Mouse (Mus musculus): ENCODE results near the gene Nrxn2.

DNA sequence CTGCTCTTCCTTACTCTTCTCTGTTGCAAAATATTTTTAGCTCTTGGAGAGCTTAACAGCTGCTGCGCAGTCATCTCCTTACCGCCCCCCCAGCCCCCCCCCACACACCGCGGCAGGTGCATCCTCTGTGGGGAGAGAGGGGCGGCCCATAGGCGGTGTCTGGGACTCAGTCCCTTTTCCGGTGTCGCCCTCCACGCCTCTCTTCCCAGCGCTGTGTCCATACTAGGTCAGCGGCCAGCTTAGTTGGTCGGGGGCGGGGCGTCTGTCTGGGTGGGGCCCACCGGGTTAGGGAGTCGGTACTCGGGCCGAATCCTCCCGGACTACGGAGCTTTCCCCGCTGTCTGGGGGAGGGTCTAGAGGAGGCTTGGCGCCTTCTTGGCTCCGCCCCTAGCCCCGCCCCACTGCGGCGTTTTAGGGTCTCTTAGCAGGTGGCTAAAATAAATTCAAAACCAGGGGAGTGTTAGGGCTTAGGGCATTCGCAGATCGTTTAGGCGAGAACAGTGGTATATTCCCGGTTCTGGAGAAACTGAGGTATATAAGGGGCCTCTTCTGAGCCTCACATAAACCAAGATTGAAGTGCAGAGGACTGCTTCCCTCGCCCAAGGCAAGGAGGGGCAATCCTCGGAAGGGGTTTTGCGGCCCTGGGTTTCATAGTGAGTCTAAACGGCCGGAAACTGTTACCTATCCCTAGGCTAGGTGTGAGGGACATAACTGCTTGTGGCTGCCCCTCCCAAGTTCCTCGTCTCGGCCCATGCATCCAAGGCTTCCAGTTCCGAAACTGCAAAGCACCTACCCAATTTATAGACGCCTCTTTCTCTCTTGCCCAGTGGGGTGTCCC, 19.9 kb upstream of the Nrxn2 start:
- TF ChIP-seq CTCF (IDR thresholded peaks at IDR 0.05; ENCODE audit: low read depth), result no peak
- no peak for TF ChIP-seq EP300 (optimal IDR thresholded peaks at IDR 0.05)
